Mouse (Mus musculus): ENCODE data around the gene Lingo1. TPM values are rescaled to one million over a fixed set of nuclear protein-coding genes. Genes with fewer than 3 reads are reported as not detected.

Lingo1 gene
- total RNA-seq, 2 experiments from 2014 or later, result 6.1 to 8.5 TPM

DNA sequence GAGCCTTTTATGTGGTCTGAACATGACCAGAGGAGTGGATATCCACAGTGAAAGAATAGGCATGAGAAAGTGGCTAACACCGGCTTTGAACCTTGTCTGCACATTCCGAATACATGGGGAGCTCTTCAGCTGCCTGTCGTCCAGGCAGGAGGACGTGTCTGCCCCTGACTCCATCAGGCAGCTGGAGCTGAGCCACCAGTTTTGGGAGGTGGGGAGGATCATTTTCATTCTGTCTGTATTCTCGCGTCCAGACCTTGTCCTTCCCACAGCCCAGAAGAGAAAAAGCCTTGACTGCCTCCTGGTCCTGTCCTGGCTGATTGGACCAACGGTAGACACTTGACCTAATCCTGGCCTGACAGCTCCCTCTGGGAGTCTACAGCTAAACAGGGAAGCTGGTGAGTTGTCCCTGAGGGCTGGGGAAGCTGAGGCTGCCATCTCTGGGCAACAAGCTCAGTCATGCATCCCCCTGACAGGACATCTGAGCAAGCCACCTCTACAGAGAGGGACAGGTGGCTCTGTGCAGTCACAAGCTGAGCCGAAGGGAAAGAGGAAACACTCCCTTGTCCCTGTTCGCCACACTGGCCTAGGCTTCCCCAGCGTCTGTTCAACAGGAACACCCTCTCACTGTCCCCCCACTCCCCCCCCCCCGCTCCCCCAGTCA, 187.4 kb downstream of the Lingo1 start:
- DNase-seq (ENCODE audit: low spot score in 2 of 2), result no peak

DNA sequence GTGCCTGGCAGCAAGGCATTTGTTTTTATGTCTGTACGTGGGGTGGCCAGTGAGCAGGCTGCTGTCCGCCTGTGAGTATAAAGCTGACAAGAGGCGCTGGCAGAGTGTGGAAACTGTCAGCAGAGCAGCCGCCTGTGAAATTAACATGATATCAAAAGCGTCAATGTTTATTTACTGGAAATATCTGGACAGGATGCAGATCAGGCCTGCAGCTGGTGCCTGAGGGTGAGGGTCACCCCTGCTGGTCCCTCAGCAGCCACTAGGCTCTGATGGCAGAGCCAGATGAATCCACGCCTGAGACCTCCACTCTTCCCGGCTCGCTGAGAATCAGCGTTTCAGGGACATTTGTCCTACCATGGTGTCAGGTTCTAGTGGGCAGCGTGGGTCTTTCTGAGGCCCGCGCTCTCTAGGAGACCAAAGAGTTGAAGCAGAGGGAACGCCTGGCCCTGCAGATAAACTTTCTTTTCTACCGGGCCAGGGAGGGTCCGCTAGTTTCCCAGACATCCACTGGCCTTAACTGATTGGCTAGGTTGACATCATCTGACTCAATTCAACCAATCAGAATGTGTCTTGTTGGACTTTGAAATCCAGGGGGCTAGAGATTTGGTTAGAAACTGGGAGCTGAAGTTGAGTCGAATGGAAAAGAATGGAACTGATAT, 190.1 kb downstream of the Lingo1 start:
- DNase-seq (ENCODE audit: low spot score in 2 of 2), result no peak

DNA sequence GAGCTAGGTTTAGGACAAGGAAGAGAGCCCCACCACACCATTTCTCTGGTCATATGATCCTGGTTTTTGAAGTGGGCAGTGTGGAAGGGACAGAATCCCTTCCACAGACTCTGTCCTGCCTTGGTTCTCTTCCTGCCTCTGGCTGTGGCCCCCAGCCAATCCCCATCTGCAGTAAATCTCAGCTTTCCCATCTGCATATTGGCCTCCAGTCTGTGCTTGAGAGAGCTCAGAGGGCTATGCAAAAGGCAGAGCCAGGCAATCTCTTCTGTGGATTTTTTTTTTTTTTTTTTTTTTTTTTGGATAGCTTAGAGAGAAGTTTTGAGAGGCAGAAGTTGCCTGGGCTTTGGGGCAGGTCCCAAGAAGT, 190.8 kb downstream of the Lingo1 start:
- no peak for DNase-seq (ENCODE audit: low spot score in 2 of 2)

DNA sequence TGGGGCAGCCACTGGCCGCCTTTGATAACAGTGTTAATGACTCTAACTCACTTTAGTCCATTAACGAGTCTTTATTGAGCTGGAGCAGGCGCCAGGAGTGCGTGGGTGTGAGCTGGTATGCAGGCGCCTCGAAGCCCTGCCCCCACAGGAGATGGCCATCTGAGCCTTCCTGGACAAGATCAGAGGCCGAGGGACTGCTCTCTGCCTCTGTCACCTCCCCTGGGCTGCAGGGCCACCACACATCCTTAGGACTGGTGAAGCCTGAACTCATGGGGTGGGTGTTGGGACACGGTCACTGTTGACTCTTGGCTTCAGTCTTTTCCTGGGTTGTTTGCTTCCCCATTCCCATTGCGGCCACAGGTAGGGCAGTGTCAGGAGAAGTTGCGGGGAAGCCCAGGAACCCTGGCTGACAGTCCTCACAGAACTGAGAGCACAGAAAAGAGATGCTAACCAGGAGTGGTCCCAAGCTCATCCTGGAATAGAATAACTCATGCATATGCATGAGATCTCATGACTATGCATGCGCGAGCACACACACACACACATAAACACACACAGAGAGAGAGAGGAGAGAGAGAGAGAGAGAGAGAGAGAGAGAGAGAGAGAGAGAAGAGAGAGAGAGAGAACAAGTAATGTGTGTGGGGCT, 191.3 kb downstream of the Lingo1 start:
- DNase-seq (ENCODE audit: low spot score in 2 of 2), result no peak

DNA sequence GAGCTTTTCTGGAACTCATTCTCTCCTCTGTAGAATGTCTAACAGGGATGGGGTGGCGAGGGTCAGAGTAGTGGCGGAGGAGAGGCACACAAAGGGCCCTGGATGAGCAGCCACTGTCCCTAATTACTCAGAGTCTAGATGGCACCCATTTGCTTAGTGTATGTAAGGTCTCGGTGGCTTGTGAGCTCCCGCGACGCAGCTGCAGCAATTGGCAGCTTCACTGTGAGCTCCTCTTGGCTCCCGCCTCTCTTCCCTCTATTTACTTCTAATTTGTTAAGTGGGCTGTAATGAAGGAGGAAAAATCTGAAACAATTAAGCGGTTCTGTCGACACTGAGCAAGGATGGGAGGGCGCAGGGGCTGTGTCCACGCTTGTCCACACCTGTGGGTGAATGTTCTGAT, 195.6 kb downstream of the Lingo1 start:
- DNase-seq (ENCODE audit: low spot score in 2 of 2), result no peak

DNA sequence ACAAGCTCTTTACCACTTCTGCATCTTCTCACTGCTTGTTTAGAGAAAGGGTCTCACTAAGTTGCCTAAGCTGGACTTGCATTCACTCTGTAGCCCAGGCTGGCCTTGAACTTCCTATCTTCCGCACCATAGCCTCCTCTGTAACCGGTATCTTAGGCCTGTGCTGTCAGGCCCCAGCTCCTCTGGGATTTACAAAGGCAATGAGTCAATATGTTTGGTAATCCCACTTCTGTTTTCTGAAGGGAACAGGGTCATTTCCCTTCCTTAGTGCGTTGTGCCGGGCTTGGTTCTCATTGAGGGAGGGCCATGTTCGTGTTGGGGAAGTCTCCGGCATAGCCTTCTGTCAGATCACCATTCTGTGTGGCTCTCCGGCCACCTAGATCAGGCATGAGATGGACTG, 203.6 kb downstream of the Lingo1 start:
- no peak for DNase-seq (ENCODE audit: low spot score in 2 of 2)

DNA sequence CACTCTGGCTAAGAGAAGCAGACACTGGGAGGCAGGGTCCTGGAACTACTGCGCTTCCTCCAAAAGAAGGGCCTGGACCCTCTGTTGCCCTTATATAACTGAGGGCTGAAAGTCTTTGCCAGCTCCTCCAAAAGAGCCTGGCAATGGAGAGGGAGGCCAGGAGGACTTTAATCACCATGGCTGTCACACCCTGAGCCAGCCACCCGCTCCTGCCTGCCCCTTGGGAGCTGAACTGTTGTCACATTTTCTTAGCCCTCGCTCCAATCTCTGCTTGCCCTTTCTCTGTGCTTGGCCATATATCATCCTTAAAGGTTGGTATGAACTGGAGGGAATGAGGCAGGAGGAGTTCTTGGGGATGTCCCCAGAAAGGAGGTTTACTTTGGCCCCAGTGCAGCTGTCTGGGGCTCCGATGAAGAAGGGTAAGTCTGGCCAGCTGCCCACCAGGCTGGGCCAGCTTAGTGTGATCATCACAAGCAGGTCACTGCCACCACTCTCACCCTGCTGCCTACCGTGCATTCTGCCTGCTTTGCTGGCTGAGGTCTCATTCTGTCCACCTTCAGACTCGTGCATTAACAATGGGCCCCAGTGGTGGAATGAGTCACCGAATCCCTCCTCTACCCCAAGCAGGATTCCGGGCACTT, 204.9 kb downstream of the Lingo1 start:
- no peak for DNase-seq (ENCODE audit: low spot score in 2 of 2)

DNA sequence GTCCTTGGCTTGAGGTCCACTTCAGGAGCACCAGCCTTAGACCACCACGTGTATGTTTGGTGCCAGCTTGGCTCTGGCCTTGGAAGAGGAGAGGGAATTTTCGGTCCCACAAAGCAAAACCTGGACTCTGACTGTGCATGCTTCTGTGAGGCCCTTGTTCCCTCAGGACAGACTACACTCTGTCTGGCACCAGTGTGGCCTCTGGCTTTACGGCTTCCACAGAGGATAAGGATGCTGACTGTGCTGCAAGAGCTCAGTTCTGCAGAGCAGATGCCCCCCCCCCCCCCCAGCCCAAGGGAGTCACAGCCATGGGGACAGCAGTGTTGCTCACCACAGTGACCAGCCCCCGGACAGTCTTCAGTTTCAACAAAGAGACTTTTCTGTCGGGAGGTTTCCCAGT, 206.5 kb downstream of the Lingo1 start:
- DNase-seq (ENCODE audit: low spot score in 2 of 2), result no peak

DNA sequence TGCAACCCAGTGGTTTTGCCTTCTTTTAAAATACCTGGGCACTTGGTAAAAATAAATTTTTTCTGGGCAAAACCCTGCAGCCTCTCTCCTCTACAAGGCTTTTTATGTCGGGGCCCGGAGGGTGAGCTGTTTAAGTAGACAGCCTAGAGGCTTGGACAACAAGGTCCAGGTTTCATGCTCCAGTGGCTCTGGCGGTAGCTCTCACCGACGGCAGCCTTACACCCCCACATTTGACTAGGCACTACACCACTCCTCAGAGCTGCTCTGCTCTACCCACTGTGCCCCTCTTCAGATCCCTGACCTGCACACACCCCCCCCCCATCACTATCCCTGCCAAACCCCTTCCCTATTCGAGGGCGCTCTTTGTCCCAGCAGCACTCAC, 212.2 kb downstream of the Lingo1 start:
- DNase-seq (ENCODE audit: low spot score in 2 of 2), result no peak

DNA sequence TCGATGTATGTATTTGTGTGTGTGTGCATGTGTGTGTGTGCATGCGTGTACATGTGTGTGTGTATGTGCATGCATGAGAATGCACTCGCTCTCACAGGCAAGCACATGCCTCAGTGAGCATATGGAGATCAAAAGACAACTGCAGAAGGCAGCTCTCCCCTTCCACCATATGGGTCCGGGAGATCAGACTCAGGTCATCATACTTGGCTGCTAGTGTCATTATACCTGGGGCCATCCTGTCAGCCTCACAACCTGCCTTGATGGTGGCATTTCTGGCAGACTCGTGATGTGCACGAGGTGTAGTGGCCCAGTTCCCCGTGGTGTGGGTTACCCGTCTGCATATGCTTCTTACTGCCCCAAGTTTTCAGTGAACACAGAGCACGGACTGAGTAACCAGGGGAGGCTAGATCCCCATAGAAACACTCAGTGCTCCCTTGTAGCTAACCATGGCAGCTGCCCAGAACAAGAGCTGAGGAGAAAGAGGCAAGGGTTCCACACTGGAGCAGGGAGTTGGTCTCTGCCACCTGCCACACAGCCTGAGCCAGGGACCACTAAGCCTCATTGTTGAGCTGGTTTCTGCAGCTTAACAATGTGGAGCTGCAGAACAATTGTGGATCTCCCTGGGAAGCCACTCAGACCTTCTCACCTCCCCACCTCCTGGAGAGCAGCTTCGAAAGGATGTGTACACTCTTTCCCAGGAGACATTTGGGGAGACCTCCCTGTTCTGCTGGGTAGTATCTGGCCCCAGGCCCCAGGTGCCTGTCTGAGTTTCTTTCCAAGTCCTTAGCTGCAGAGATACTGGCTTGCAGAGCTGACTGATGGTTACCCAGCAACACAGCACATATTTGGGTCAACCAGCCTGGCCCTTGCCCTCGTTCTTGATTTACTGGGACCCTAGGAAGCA, 212.9 kb downstream of the Lingo1 start:
- no peak for DNase-seq (ENCODE audit: low spot score in 2 of 2)

DNA sequence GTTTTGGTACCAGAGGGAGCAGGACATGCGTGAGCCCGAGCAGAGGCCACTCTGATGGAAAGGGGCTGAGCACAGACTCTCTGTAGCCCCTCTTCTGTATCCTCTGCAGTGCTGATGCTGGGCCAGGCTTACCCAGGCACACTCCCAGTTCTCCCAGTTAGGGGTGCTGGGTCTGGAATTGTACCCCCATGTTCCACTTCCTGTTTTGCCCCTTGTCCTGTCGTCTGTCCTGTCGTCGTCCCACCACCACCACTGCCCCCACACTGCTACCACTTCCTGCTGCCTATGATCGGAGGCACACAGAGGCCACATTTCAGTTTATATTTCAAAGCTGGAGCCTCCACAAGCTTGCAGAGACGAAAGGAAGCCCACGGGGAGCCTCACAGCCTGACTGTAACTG, 213.6 kb downstream of the Lingo1 start:
- DNase-seq (ENCODE audit: low spot score in 2 of 2), result no peak

DNA sequence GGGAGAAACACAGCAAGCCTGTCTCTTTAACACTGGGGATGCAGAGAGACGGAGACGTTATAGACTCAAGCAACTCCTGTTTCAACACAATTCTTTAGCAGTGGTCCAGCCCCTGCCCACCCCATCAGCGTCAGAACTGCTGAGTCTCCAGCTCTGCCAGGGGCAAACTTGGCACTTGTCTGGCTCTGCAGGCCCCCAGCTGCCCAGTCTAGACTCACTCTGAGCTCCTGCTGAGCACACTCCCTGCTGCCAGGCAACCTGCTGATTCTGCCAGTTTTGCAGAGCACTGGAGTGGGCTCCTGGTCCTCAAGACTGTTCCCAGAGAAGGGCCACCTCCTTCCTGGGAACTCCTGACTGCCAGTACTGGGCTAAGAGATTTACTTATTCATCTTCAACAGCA, 214.6 kb downstream of the Lingo1 start:
- DNase-seq (ENCODE audit: low spot score in 2 of 2), result no peak

DNA sequence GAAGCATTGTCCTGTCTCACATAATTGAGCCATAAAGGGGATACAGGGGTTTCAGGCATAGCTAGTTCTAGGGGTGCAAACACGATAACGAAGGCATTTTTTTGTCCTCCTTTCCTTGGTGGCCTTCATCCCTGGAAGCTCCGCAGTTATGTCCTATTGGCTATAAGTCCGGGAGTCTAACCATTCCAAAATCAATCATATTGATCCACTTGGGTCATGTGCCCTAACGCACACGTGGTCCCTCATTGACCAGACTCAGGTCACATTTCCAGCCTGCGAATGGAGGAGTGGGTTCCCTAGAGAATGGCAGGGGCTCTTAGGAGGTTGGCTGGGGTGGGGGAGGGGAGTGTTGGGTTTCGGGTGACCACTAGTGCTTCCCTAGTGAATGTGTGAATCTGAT, 215.3 kb downstream of the Lingo1 start:
- DNase-seq (ENCODE audit: low spot score in 2 of 2), result no peak

DNA sequence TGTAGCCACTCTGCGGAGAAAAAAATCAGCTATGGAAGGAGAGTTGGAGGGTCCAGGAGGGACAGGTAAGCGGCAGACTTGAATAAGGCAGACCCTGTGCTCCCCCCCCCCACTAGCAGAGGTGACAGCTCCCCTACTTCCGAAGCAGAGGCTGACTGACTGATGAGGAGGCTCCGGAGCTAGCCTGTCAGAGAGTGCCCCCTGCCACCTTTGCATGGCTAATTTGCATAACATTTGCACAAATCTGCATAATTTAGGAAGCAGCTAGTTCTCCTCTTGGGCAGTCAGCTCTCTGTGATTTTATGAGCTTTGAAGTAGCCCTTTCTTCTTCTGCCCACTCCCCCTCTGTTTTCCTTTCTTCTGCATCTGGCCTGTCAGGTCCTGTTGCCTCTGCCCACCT, 216.2 kb downstream of the Lingo1 start:
- no peak for DNase-seq (ENCODE audit: low spot score in 2 of 2)

DNA sequence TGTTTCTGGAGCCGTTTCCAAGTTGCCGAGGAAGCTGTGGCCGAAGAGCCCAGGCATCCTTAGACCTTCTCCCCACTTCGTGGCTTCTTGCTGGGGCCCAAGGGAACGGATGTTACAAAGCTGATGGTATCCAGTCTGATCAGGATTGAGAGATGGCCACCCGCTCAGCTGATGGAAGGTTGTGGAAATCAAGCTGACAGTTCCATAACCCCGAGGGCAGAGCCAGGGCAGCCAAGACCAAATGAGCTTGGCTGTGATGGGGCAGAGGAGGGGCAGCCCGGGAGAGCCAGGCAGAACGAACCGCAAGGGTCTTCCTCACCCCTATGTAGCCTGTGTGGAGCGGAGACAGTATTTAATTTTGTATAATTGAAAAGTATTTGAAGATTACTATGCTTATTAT, 218.9 kb downstream of the Lingo1 start:
- DNase-seq (ENCODE audit: low spot score in 2 of 2), result no peak

DNA sequence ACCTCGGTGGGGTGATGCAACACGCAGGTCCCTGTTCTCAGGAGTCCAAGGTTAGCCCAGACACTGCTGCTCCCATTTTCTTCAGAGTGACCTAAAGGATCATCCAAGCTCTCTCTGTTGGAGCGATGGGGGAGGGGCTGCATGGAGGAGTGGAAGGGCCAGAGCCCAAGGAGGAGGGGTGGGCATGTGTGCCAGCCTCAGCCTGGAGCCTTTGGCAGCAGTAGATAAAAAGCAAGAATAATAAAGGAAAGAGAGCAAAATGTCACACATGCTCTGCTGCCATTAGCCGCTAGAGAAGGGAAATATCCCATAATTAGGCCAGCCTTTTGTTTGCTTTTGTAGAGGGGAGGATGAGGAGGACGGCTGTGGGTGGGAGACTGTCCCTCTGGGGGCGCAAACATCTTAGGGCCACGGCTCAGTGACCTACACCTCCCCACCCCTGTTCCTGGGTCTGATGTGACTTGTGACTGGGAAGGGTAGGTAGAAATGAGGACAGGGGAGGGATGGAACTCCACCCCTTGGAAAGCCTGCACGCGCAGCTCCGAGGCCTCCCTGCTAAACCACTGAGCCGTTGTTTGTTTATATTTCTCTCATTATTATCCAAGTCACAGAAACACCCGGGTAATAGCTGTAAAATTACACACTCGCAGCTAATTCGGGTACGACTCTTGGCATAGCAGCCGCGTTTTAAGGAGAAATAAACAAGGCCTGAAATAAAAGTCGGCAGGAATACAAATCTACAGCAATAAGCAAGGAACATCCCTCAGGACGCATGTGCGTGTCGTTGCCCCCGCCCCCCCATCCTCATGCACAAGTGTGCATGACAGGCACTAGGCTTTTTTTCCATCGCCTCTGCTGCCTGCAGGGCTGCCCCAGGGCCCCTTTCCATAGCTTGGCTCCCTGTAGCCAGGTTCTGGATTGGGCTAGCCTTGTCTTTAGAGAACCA, 223.5 kb downstream of the Lingo1 start:
- no peak for DNase-seq (ENCODE audit: low spot score in 2 of 2)
